Mouse (Mus musculus): ENCODE measurements around the gene Shisa4.

Shisa4 gene

GRCm38 (mm10) chr1:135328368-135328767, 46.7 kb downstream of the Shisa4 start:
- TF ChIP-seq GATA4 (IDR thresholded peaks at IDR 0.05; ENCODE audit: insufficient replicate concordance, low read length): no peak

- no peak for TF ChIP-seq GATA4 (IDR thresholded peaks at IDR 0.05; ENCODE audit: insufficient replicate concordance, low read length)
Measured at GRCm38 (mm10) chr1:135325934-135326333, 49.1 kb downstream of the Shisa4 start.

- no peak for TF ChIP-seq GATA4 (IDR thresholded peaks at IDR 0.05; ENCODE audit: insufficient replicate concordance, low read length)
Measured at GRCm38 (mm10) chr1:135324571-135324970, 50.5 kb downstream of the Shisa4 start, which contains the start of gene Lmod1. Lmod1 (plus strand) TSS chr1:135324807.

- TF ChIP-seq GATA4 (IDR thresholded peaks at IDR 0.05; ENCODE audit: insufficient replicate concordance, low read length): no peak
Measured at GRCm38 (mm10) chr1:135323367-135323901, 51.6 kb downstream of the Shisa4 start.
